ENCODE assay signal across 1 mouse cellular context in genomic region chr19:41850719-41851543, GRCm38 (mm10).
TF ChIP-seq lines count a peak whose summit lies in the region.

No protein-coding gene starts in this region.

TF ChIP-seq in CH12.LX, 34 proteins besides CTCF, POLR2A, EP300 and RAD21 (continued from another document):
- TF ChIP-seq NELFE (IDR thresholded peaks at IDR 0.05; ENCODE audit: low read depth, low read length) (no peak), SIN3A (IDR thresholded peaks at IDR 0.05; ENCODE audit: low read length) (no peak), PAX5 (IDR thresholded peaks at IDR 0.05; ENCODE audit: low read length) (no peak), CHD1 (IDR thresholded peaks at IDR 0.05; ENCODE audit: low read depth, low read length) (no peak), GABPA (IDR thresholded peaks at IDR 0.05; ENCODE audit: insufficient replicate concordance, low read depth, low read length) (no peak), ELF1 (IDR thresholded peaks at IDR 0.05; ENCODE audit: low read depth, low read length) (no peak), KAT2A (IDR thresholded peaks at IDR 0.05; ENCODE audit: insufficient replicate concordance, low read length) (no peak), E2F4 (IDR thresholded peaks at IDR 0.05; ENCODE audit: insufficient replicate concordance, low read depth, low read length) (no peak)
